9 mouse cellular contexts compared by ENCODE assay signal in the genomic region with DNA sequence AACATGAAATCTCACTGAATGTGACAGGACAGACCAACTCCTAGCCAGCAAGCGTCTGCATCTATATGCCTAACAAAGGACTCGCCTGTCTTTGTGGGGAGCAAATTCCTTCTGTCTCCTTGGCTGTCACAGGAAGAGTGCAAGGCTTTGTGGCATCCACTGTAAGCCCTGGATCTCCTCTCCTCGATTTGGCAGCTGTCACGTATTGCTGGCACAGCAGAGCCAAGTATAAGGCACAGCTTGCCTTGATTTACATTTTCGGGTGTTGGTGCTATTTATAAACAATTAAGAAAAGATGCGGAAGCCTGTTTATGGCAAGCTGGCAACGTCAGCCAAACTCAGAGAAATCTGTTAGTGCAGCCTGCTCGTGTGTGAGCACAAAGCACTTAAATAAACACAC. TPM values are rescaled to one million over a fixed set of nuclear protein-coding genes. Genes with fewer than 3 reads are reported as not detected.
DNase-seq lines count a peak whose midpoint lies in the region; ATAC-seq and TF ChIP-seq lines count a peak whose summit lies in the region.
"Had no signal": no experiment of that assay in that cellular context is flagged by ENCODE, and none has a peak within 500 bp of the region (broad histone marks: within the 10 kb centered on the region; RNA-seq: fewer than 3 reads in every experiment).

No protein-coding gene starts in this region.

- H3K4me2 ChIP-seq in heart, embryonic 15.5 days, result peak overlapping the region; percentile 20
- no peak overlapping the region for H3K4me2 ChIP-seq in embryonic facial prominence, embryonic 12.5 days (replicated peaks)
- H3K4me2 ChIP-seq in hindbrain, embryonic 16.5 days (ENCODE audit: low read length), result peak overlapping the region; percentile 4; the same call in 1 of the 2 replicates
- no peak overlapping the region for H3K4me2 ChIP-seq in midbrain, postnatal 0 days (ENCODE audit: low read depth, low read length, poor library complexity, severe bottlenecking)
- H3K4me2 ChIP-seq: liver, embryonic 13.5 days had no signal

- 11% methylated on average over 8 of the region's 8 CpGs for WGBS in heart, embryonic 15.5 days
- WGBS in embryonic facial prominence, embryonic 12.5 days, result 24% methylated on average over 8 of the region's 8 CpGs
- WGBS in hindbrain, embryonic 16.5 days, result 13% methylated on average over 8 of the region's 8 CpGs
- WGBS in midbrain, postnatal 0 days, result 21% methylated on average over 8 of the region's 8 CpGs

- no peak for TF ChIP-seq CTCF in midbrain, postnatal 0 days (IDR thresholded peaks at IDR 0.05)

- no peaks in the 10 kb centered on the region for H3K36me3 ChIP-seq in heart, embryonic 15.5 days
- no peaks in the 10 kb centered on the region for H3K36me3 ChIP-seq in embryonic facial prominence, embryonic 12.5 days
- no peaks in the 10 kb centered on the region for H3K36me3 ChIP-seq in hindbrain, embryonic 16.5 days (ENCODE audit: control insufficient read depth, insufficient read depth, low read length)
- H3K36me3 ChIP-seq in midbrain, postnatal 0 days (ENCODE audit: insufficient read depth, low read length), result no peaks in the 10 kb centered on the region
- H3K36me3 ChIP-seq: liver, embryonic 13.5 days had no signal

- no peaks in the 10 kb centered on the region for H3K27me3 ChIP-seq in heart, embryonic 15.5 days
- H3K27me3 ChIP-seq in embryonic facial prominence, embryonic 12.5 days, result no peaks in the 10 kb centered on the region
- H3K27me3 ChIP-seq in hindbrain, embryonic 16.5 days (replicated peaks; ENCODE audit: control insufficient read depth, insufficient read depth, low read length), result no peaks in the 10 kb centered on the region
- no peaks in the 10 kb centered on the region for H3K27me3 ChIP-seq in midbrain, postnatal 0 days (ENCODE audit: insufficient read depth, low read length)
- H3K27me3 ChIP-seq: liver, embryonic 13.5 days had no signal

- H3K4me3 ChIP-seq in heart, embryonic 15.5 days, result no peak overlapping the region
- H3K4me3 ChIP-seq in embryonic facial prominence, embryonic 12.5 days, result no peak overlapping the region
- H3K4me3 ChIP-seq in hindbrain, embryonic 16.5 days (ENCODE audit: low read length), result no peak overlapping the region
- H3K4me3 ChIP-seq in midbrain, postnatal 0 days (ENCODE audit: low read depth, low read length), result no peak overlapping the region
- H3K4me3 ChIP-seq: liver, embryonic 13.5 days had no signal

- no peak for ATAC-seq in heart, embryonic 15.5 days (replicated peaks; ENCODE audit: insufficient number of reproducible peaks, insufficient read depth, low FRiP score, low read depth)
- ATAC-seq in embryonic facial prominence, embryonic 12.5 days (ENCODE audit: insufficient number of reproducible peaks, insufficient read depth, low FRiP score, low TSS enrichment), result no peak
- peak; percentile 38 for ATAC-seq in hindbrain, embryonic 16.5 days
- no peak for ATAC-seq in midbrain, postnatal 0 days (ENCODE audit: low FRiP score)
- ATAC-seq in CD4-positive, CD25-positive, alpha-beta regulatory T cell, adult 4 months, result no peak

- peak overlapping the region; percentile 32; the same call in 1 of the 2 replicates for H3K9ac ChIP-seq in heart, embryonic 15.5 days
- H3K9ac ChIP-seq in embryonic facial prominence, embryonic 12.5 days, result no peak overlapping the region
- peak overlapping the region; percentile 3; the same call in 1 of the 2 replicates for H3K9ac ChIP-seq in hindbrain, embryonic 16.5 days (ENCODE audit: low read depth, low read length)
- H3K9ac ChIP-seq in midbrain, postnatal 0 days (replicated peaks; ENCODE audit: low read length, poor library complexity, severe bottlenecking), result peak overlapping the region; percentile 36; the same call in 1 of the 2 replicates
- H3K9ac ChIP-seq: liver, embryonic 13.5 days had no signal

- peaks cover 91% of the 10 kb centered on the region for H3K4me1 ChIP-seq in heart, embryonic 15.5 days (replicated peaks)
- H3K4me1 ChIP-seq in embryonic facial prominence, embryonic 12.5 days, result peaks cover 57% of the 10 kb centered on the region
- peaks cover 50% of the 10 kb centered on the region for H3K4me1 ChIP-seq in hindbrain, embryonic 16.5 days (ENCODE audit: control insufficient read depth, insufficient read depth, low read depth, low read length)
- H3K4me1 ChIP-seq in midbrain, postnatal 0 days (ENCODE audit: insufficient read depth, low read length), result peaks cover 10% of the 10 kb centered on the region
- H3K4me1 ChIP-seq: liver, embryonic 13.5 days had no signal

- DNase-seq in heart, postnatal 4 days, result no peak
- peak; percentile 75 for DNase-seq in midbrain, postnatal 0 days (ENCODE audit: low spot score)
- DNase-seq in adrenal gland, postnatal 36 days, result no peak
- DNase-seq in MN1 (ENCODE audit: low spot score), result no peak
- DNase-seq: liver, embryonic 13.5 days had no signal

- H3K27ac ChIP-seq in heart, embryonic 15.5 days, result peak overlapping the region; percentile 99
- H3K27ac ChIP-seq in embryonic facial prominence, embryonic 12.5 days, result peak overlapping the region; percentile 47; the same call in 1 of the 2 replicates
- peak overlapping the region; percentile 77 for H3K27ac ChIP-seq in hindbrain, embryonic 16.5 days (ENCODE audit: low read depth, low read length)
- H3K27ac ChIP-seq in midbrain, postnatal 0 days (ENCODE audit: low read depth, low read length), result peak overlapping the region; percentile 62
- H3K27ac ChIP-seq: liver, embryonic 13.5 days had no signal

- no peaks in the 10 kb centered on the region for H3K9me3 ChIP-seq in heart, embryonic 15.5 days (replicated peaks)
- no peaks in the 10 kb centered on the region for H3K9me3 ChIP-seq in embryonic facial prominence, embryonic 12.5 days
- no peaks in the 10 kb centered on the region for H3K9me3 ChIP-seq in hindbrain, embryonic 16.5 days (ENCODE audit: control insufficient read depth, low read length)
- no peaks in the 10 kb centered on the region for H3K9me3 ChIP-seq in midbrain, postnatal 0 days (ENCODE audit: low read length)
- H3K9me3 ChIP-seq: liver, embryonic 13.5 days had no signal

RNA-seq across cellular contexts. Expression of a gene that starts 25.3 kb away (rescaled TPM):
- polyA plus RNA-seq in heart, embryonic 15.5 days (2015; fragmentation: Nextera tagmentation; extraction: Ambion mirVana), result 22.6 and 27.1 TPM in 2 replicates
- total RNA-seq in heart, postnatal 4 days (2021), result 10 to 100 TPM; 45.2 to 45.9 TPM
- polyA plus RNA-seq in embryonic facial prominence, embryonic 12.5 days (2016; fragmentation: Nextera tagmentation; extraction: Ambion mirVana), result 25.6 and 26.3 TPM in 2 replicates
- 54.8 and 69.4 TPM in 2 replicates for polyA plus RNA-seq in hindbrain, embryonic 16.5 days (2015; fragmentation: Nextera tagmentation; extraction: Ambion mirVana)
- total RNA-seq in midbrain, postnatal 0 days (2014; rRNA removed), result 65.4 and 80.9 TPM in 2 replicates
- polyA plus RNA-seq in midbrain, postnatal 0 days (2015; fragmentation: Nextera tagmentation; extraction: Ambion mirVana), result 43.5 and 43.8 TPM in 2 replicates
- polyA plus RNA-seq in CD4-positive, CD25-positive, alpha-beta regulatory T cell, adult 4 months (2017; shearing (Covaris generic)), result 10 to 100 TPM; 13.7 to 17.3 TPM
- total RNA-seq in adrenal gland, postnatal 36 days (2021), result 10 to 100 TPM; 21.1 to 25.9 TPM

Comparison
In these comparisons a context has a peak if more than half of its experiments do, and no peak if none do; other contexts are left out.
1. H3K27ac ChIP-seq: peak in every context shown above with its lines; median percentile 99 in heart, embryonic 15.5 days; 77 in hindbrain, embryonic 16.5 days; 62 in midbrain, postnatal 0 days; 47 in embryonic facial prominence, embryonic 12.5 days.
2. H3K4me2 ChIP-seq: peak in heart, embryonic 15.5 days (single experiment) and hindbrain, embryonic 16.5 days (single experiment); none in embryonic facial prominence, embryonic 12.5 days (single experiment) and midbrain, postnatal 0 days (single experiment).